Mouse (Mus musculus) spleen, adult 2 months (tissue): Measurements from ENCODE around the gene Tgfbr3.

ENCODE experiments used
- CTCF ChIP-seq: fragments of 200-500 bp; IDR thresholded peaks from 2 replicates; pipeline ENCODE4 v1.5.1; 2011; ENCODE audit warnings: mild to moderate bottlenecking, inconsistent platforms; ENCODE audit not compliant: insufficient read depth, insufficient read length, insufficient replicate concordance; ENCODE audit errors: extremely low read depth
- POLR2A ChIP-seq: fragments of 200-500 bp; IDR thresholded peaks from 2 replicates; pipeline ENCODE4 v1.6.1; 2011; ENCODE audit warnings: low read depth, low read length, inconsistent platforms

- TF ChIP-seq CTCF (no peak), POLR2A (no peak)
These were observed 7.3 kb upstream of the Tgfbr3 start for GRCm38 (mm10) chr5:107296512-107297322.
